Mouse (Mus musculus) left cerebral cortex, postnatal 14 days (tissue): ENCODE data around the gene Asap3. TPM values are rescaled to one million over a fixed set of nuclear protein-coding genes. Genes with fewer than 3 reads are reported as not detected.

Experiments used
- DNase-seq, 2 experiments: peaks; one replicate each; pipeline ENCODE4 v3.0.0; 2021 to 2022; ENCODE audit warnings: low spot score in 2 of 2, mixed read lengths in 1 of 2
- intact Hi-C: fragments of 180-260 bp; cut with DNase I; formaldehyde crosslinking; loops from one replicate; pipeline ENCODE4 v1.15.1; 2025
- total RNA-seq, 2 experiments: library from RNA; stranded (reverse); gene quantifications; 2 replicates each; pipeline ENCODE4 v1.2.3; 2021

Asap3 gene
- total RNA-seq, 2 experiments from 2014 or later, result 3.9 to 4.2 TPM

GRCm38 (mm10) chr4:136246568-136246969 lies 40.4 kb downstream of the Asap3 start:
- no peak for DNase-seq
- intact Hi-C loops, result loop anchor here (10.0 kb wide), 1 partner anchor 378 kb away; the partner anchor contains the start of gene Lactbl1

- intact Hi-C loops, result loop anchor here (10.0 kb wide), 1 partner anchor 377 kb away; the partner anchor contains the start of gene Lactbl1
- DNase-seq, result no peak
Measured at GRCm38 (mm10) chr4:136247386-136247728, 41.2 kb downstream of the Asap3 start.

- intact Hi-C loops, result loop anchor here (10.0 kb wide), 1 partner anchor 377 kb away; the partner anchor contains the start of gene Lactbl1
- DNase-seq, result no peak
Measured at GRCm38 (mm10) chr4:136247729-136248463, 41.7 kb downstream of the Asap3 start, which contains the start of gene Tcea3. TSS of gene Tcea3 (plus strand) at chr4:136247729.

DNA sequence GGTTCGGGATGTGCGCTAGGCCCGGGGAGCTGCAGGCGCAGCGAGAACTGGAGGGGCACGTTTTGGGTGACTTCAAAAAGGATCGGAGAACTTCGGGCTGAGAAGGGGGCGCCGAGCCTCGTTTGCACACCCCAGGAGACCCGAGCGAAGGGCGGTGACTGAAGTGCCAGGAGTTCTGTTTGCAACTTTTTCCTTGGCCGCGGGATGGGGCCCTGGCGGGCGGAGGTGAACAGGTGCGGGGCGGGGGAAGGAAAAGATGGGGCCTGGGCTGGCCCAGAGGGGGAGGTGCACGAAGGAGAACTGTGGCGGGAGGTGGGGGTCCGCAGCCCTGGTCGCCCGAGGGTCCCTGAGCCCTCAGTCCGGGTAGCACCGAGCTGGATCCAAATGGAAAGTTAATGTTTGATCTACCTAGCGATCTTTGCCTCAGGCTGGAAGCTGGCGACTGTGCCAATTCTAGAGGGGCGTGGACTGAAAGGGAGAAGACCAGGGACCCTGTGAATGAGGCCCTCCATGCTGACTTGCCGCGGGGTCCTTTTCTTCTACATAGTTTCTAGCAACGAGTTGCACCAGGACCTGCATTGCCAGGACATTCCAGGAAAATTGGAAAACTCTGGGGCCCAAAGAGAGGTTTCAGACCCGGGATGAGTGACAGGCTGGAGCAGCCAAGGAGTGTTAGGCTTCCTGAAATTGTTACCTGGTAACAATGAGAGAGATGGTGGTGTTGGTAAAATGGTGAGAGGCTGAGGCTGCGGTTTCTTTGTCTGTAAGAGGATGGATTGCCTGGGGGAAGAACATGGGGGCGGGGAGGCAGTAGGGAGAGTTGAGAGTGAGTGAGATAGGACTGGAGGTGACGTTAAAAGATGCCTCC lies 42.5 kb downstream of the Asap3 start:
- no peak for DNase-seq
- intact Hi-C loops, result loop anchor here (10.0 kb wide), 1 partner anchor 376 kb away; the partner anchor contains the start of gene Lactbl1

- DNase-seq, result no peak
- intact Hi-C loops, result loop anchor here (10.0 kb wide), 1 partner anchor 376 kb away; the partner anchor contains the start of gene Lactbl1
Measured at GRCm38 (mm10) chr4:136249332-136249647, 43.1 kb downstream of the Asap3 start.

GRCm38 (mm10) chr4:136249780-136250179 lies 43.6 kb downstream of the Asap3 start:
- DNase-seq, result no peak
- intact Hi-C loops, result loop anchor here (10.0 kb wide), 1 partner anchor 375 kb away; the partner anchor contains the start of gene Lactbl1

DNA sequence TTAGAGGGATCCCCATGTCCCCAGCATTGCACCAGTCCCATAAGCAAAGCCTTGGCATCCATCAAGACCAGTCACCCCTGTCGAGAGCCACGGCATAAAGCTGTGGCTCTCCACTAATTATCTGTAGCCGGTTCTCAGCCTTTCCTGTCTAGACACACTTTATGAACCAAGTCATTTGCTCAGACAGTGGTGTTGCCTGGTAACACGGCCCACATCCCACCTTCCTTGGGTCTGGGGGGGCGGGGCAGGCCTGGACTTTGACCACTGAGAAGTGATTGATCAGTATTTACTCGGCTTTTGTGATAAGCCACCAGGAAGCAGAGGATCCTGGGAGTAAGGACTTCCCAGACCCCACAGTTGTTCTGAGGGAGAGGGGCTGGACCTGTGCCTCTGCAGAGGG lies 49.8 kb downstream of the Asap3 start:
- intact Hi-C loops, result loop anchor here (5.0 kb wide), 1 partner anchor 66 kb away; no protein-coding TSS in a partner anchor
- DNase-seq, result no peak

DNA sequence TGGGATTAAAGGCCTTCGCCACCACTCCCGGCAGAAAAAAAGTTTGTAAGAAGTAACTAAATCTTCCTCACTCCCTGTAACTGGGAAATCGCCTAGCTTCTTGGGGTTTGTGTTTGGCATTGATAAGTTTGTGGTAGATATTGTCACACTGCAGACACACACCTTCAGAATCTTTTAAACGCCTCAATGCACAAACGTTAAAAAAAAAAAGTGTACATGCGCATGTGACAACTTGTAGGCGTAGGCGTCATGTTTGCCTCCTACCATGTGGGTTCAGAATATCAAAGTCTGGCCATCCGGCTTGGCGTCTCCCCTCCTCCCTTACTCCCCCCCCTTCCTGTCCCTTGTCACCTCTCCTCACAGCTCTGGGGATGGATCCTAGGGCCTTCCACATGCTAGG lies 50.5 kb downstream of the Asap3 start:
- intact Hi-C loops, result loop anchor here (5.0 kb wide), 1 partner anchor 66 kb away; no protein-coding TSS in a partner anchor
- no peak for DNase-seq

DNA sequence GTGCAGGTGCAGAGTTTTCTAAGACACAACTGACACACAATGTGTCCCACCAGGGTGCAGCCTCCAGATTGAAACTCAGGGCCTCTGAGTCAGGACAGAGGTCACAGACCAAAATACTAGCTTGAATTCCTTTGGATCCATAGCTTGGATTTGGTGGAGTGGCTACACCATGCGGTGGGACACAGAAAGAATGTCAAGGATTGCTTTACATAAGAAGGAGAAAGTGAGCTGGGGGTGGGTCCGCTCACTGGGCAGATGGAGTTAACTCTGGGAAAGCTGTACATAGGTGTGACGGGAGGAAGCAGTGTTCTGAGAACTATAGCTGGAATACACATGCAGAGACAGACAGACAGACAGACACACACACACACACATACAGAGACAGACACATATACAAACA lies 53.8 kb downstream of the Asap3 start:
- DNase-seq, result no peak
- intact Hi-C loops, result loop anchor here (5.0 kb wide), 1 partner anchor 62 kb away; no protein-coding TSS in a partner anchor

- intact Hi-C loops, result no loop called here
- peak; percentile 87 to 88 for DNase-seq
Measured at GRCm38 (mm10) chr4:136260491-136261180, 54.5 kb downstream of the Asap3 start.

- intact Hi-C loops, result no loop called here
- DNase-seq, result no peak
Measured at GRCm38 (mm10) chr4:136261912-136262311, 55.7 kb downstream of the Asap3 start.

DNA sequence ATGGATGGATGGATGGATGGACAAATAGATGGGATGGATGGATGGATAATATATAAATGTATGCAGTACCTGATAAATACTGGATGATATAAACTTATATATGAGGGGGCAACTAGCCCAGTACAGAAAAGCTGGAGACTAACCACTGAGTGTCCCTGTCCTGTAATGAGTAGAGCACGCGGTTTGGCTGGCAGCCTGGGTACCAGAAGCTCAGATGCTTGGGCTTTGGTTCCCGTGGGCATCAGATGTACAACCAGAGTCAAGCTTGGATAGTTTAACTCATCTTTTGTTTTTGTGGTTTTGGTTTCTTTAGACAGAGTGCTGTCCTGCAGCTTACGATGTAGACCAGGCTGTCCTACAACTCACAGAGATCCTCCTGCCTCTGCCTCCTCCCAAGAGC lies 57.4 kb downstream of the Asap3 start:
- no peak for DNase-seq
- intact Hi-C loops, result no loop called here

GRCm38 (mm10) chr4:136266716-136267343 lies 60.7 kb downstream of the Asap3 start:
- intact Hi-C loops, result no loop called here

DNA sequence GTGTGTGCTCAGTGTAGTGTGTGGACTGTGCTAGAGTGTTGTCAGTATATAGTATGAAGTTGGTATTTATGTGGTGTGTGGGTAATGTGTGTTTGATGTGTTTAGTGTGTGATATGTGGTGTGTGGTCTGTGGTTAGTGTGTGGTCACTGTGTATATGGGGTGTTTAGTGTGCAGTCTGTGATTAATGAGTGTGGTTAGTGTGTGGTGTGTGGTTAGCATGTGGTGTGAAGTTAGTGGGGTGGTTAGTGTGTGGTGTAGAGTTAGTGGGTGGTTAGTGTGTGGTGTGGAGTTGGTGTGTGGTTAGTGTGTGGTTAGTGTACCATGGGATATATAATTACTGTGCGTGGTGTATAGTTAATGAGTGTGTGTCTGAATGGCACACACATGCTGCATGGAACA lies 62.7 kb downstream of the Asap3 start:
- no peak for DNase-seq
- intact Hi-C loops, result no loop called here

More at GRCm38 (mm10) chr4:136266716-136267343, 60.7 kb downstream of the Asap3 start:
- no peak for DNase-seq

- no peak for DNase-seq
- intact Hi-C loops, result no loop called here
Measured at GRCm38 (mm10) chr4:136270648-136271047, 64.5 kb downstream of the Asap3 start.

DNA sequence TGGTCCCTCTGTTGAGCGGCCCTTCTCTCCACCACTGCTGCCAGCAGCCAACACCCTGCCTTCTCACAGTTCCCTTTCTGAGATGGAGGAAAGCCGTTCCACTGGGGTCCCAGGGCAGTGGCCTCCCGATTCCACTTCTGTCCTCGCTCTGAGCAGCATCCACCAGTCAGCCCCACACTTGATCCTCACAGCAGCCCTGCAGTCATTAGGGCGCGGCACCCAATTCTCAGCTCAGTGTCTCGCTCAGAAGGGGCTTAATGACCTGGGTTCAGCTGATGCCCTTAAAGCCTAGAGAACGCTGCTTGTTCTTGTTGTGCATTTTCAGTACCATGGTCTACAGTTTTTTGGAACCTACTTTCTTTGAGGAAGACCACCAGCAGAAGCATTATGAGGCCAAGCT lies 74.9 kb downstream of the Asap3 start:
- intact Hi-C loops, result no loop called here
- DNase-seq, result no peak

GRCm38 (mm10) chr4:136281611-136282010 lies 75.4 kb downstream of the Asap3 start:
- intact Hi-C loops, result no loop called here
- peak; percentile 64 to 75 for DNase-seq

DNA sequence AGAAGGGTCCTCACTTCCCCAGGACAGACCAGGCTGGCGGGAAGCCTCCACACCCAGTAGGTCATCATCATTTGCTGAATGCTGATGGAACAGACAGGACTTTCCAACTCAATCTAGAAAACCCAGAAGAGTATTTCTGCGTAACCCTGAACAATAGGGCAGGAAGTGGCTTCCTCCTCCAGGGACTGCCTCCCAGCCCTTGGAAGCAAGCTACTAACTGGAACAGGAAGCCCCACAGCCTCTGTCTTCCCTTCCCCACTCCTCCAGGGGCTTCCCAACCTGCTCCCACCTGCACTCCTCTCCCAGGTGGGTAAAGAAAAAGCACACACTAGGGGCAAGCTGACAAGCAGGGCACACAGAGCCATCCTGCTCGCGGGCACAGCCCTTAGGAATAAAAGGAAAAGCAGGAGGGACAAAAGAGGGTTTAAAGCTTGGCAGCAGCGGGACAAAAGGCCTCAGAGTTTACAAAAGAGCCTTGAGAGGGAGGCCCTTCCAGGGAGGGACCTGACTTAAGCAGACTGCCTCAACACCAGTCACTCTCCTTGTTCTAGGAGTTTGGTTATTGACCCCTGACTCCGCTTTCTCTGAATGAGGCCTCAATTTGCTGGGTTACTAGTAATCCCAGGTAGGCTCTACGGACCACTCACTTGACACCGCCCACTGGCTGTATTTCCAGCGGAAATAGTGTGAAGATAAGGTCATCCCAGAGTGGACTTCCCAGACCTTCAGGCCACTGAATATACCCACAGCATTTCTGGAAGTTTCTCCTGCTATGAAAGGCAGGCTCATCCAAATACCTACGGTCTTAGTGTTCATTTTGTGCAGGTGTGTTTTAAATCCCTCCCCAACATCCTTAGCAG lies 76.7 kb downstream of the Asap3 start:
- no peak for DNase-seq
- intact Hi-C loops, result no loop called here
